8 mouse cellular contexts compared by ENCODE assay signal in the genomic region with DNA sequence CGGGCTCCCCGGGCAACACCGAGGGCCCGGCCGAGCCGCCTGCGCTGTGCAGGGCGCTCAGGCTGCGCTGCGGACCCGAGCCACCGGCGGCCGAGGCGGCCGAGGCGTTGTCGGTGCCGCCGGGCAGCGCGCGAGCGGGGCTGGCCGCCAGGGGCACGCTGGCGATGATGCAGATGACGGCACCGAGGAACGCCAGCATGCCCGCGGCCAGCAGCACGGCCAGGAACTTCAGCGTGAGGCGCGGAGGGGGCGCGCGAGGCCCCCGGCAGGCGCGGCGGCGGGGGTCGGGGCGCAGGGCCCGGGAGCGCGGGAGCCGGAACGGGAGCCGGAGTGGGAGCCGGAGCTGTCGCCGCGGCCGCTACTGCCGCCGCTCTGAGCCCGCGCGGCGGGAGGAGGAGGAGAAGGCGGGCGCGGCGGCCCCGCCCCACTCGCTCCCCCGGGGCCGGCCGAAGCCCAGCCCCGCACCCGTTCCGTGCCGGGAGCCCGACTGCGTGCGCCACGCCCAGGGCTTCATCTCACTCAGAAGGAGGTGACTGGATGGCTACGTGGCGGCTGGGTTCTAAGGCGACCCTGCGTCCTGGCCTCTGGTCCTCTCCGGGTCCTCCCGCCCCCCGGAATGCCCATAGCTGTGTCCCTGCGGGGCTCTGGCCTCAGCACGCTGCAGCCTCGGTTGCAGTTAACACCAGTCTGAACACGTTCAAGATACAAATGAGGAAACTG. TPM values are rescaled to one million over a fixed set of nuclear protein-coding genes. Genes with fewer than 3 reads are reported as not detected.
A peak's percentile ranks its signal among the peaks of the same experiment; 100 is the strongest.
DNase-seq lines count a peak whose midpoint lies in the region; ATAC-seq and TF ChIP-seq lines count a peak whose summit lies in the region.

Gene Nptxr (minus strand): TSS at position 415 of the 720 bp plus-strand sequence.

- H3K9ac ChIP-seq in intestine, embryonic 14.5 days (ENCODE audit: low read length), result peak within 1 kb of the TSS; percentile 38
- H3K9ac ChIP-seq in limb, embryonic 14.5 days (ENCODE audit: low read depth, low read length, severe bottlenecking), result peak within 1 kb of the TSS; percentile 60

- peak; percentile 75 for ATAC-seq in intestine, embryonic 14.5 days (replicated peaks; ENCODE audit: low FRiP score, low TSS enrichment, low read depth)
- peak; percentile 77 for ATAC-seq in limb, embryonic 14.5 days (ENCODE audit: low FRiP score, low read depth)

- 1% methylated on average over 67 of the region's 91 CpGs for WGBS in cerebellum, adult 2 months
- under 1% methylated on average over 77 of the region's 91 CpGs for WGBS in intestine, embryonic 14.5 days
- WGBS in limb, embryonic 14.5 days, result under 1% methylated on average over 31 of the region's 91 CpGs

- H3K4me1 ChIP-seq in cerebellum, adult 2 months (ENCODE audit: control insufficient read depth, insufficient read depth, low read length), result peaks cover 36% of the 10 kb centered on the region
- H3K4me1 ChIP-seq in intestine, embryonic 14.5 days (replicated peaks; ENCODE audit: control insufficient read depth, insufficient read depth, low read length), result no peaks in the 10 kb centered on the region; the same call in 1 of the 2 replicates
- 0 out of 2 replicates have a peak, but pooled peaks cover 2% of the 10 kb centered on the region for H3K4me1 ChIP-seq in limb, embryonic 14.5 days (ENCODE audit: control insufficient read depth, insufficient read depth, low read length)

- H3K27me3 ChIP-seq in cerebellum, adult 2 months (ENCODE audit: control insufficient read depth, insufficient read depth, low read length), result no peaks in the 10 kb centered on the region
- H3K27me3 ChIP-seq in intestine, embryonic 14.5 days (replicated peaks; ENCODE audit: control insufficient read depth, insufficient read depth, low read length), result peaks cover 66% of the 10 kb centered on the region
- H3K27me3 ChIP-seq in limb, embryonic 14.5 days (ENCODE audit: control insufficient read depth, insufficient read depth, low read length), result peaks cover 71% of the 10 kb centered on the region
- H3K27me3 ChIP-seq in myocyte (ENCODE audit: control insufficient read depth, insufficient read depth, insufficient read length), result peaks cover 4% of the 10 kb centered on the region

- peak in 1 of 2 experiments; percentile 76 for DNase-seq in layer of hippocampus, adult 18-20 months (ENCODE audit: low spot score in 2 of 2)
- DNase-seq in layer of hippocampus, adult 9-10 months (ENCODE audit: low spot score), result no peak
- DNase-seq in cerebellum, adult 2 months, result peak; percentile 79 to 81
- DNase-seq in frontal cortex, postnatal 36 days (ENCODE audit: low spot score in 2 of 2), result peak; percentile 74 to 75
- peak; percentile 71 for DNase-seq in intestine, embryonic 14.5 days (ENCODE audit: low spot score)
- DNase-seq in limb, embryonic 14.5 days (ENCODE audit: low spot score), result peak; percentile 60
- peak; percentile 26 for DNase-seq in yolk sac, embryonic 10.5 days (ENCODE audit: low spot score)

- peak; percentile 79 for TF ChIP-seq POLR2A in cerebellum, adult 2 months (IDR thresholded peaks at IDR 0.05; ENCODE audit: borderline replicate concordance, insufficient read depth, low read length)
- TF ChIP-seq POLR2A in limb, embryonic 14.5 days (IDR thresholded peaks at IDR 0.05; ENCODE audit: borderline replicate concordance, extremely low read depth, insufficient read depth, insufficient read length), result no peak
- TF ChIP-seq POLR2A in myocyte (IDR thresholded peaks at IDR 0.05; ENCODE audit: insufficient read length, low read depth), result peak; percentile 83

- H3K27ac ChIP-seq in cerebellum, adult 2 months (ENCODE audit: insufficient read depth, low read length), result peak within 1 kb of the TSS; percentile 82
- no peak within 1 kb of the TSS for H3K27ac ChIP-seq in intestine, embryonic 14.5 days (ENCODE audit: low read depth)
- H3K27ac ChIP-seq in limb, embryonic 14.5 days (replicated peaks; ENCODE audit: low read depth, low read length), result no peak within 1 kb of the TSS

- peak within 1 kb of the TSS; percentile 69 for H3ac ChIP-seq in myocyte (ENCODE audit: control insufficient read depth, insufficient read length)

- peak within 1 kb of the TSS; percentile 68 for H3K4me3 ChIP-seq in cerebellum, adult 2 months (replicated peaks; ENCODE audit: insufficient read depth, low read depth, low read length)
- peak within 1 kb of the TSS; percentile 51 for H3K4me3 ChIP-seq in intestine, embryonic 14.5 days (ENCODE audit: low read depth, low read length)
- peak within 1 kb of the TSS; percentile 59 for H3K4me3 ChIP-seq in limb, embryonic 14.5 days (replicated peaks; ENCODE audit: low read length)
- peak within 1 kb of the TSS; percentile 18 for H3K4me3 ChIP-seq in myocyte

- no peaks in the 10 kb centered on the region for H3K9me3 ChIP-seq in intestine, embryonic 14.5 days (ENCODE audit: control insufficient read depth, low read length)
- no peaks in the 10 kb centered on the region for H3K9me3 ChIP-seq in limb, embryonic 14.5 days (ENCODE audit: control insufficient read depth, low read length)

- TF ChIP-seq CTCF in cerebellum, adult 2 months (IDR thresholded peaks at IDR 0.05; ENCODE audit: borderline replicate concordance, insufficient read depth, low read depth, low read length), result no peak

- no peaks in the 10 kb centered on the region for H3K79me2 ChIP-seq in myocyte (ENCODE audit: control insufficient read depth, insufficient read depth)

- peak within 1 kb of the TSS; percentile 69 for H3K4me2 ChIP-seq in intestine, embryonic 14.5 days (ENCODE audit: low read length)
- H3K4me2 ChIP-seq in limb, embryonic 14.5 days (replicated peaks; ENCODE audit: low read depth, low read length, severe bottlenecking), result peak within 1 kb of the TSS; percentile 81
- peak within 1 kb of the TSS; percentile 78 for H3K4me2 ChIP-seq in myocyte (ENCODE audit: low read depth)

- H3K36me3 ChIP-seq in intestine, embryonic 14.5 days (ENCODE audit: control insufficient read depth, insufficient read depth, low read length), result no peaks in the 10 kb centered on the region
- H3K36me3 ChIP-seq in limb, embryonic 14.5 days (ENCODE audit: control insufficient read depth, insufficient read depth, low read length), result no peaks in the 10 kb centered on the region
- no peaks in the 10 kb centered on the region for H3K36me3 ChIP-seq in myocyte (ENCODE audit: control insufficient read depth, insufficient read depth)

TF ChIP-seq in myocyte, 11 proteins besides CTCF, POLR2A, EP300 and RAD21:
- no peak for TF ChIP-seq CEBPB (IDR thresholded peaks at IDR 0.05; ENCODE audit: insufficient read depth, poor library complexity, severe bottlenecking)
- TF ChIP-seq POLR2AphosphoS2 (IDR thresholded peaks at IDR 0.05; ENCODE audit: insufficient read length, low read depth), result peak; percentile 75
- peak; percentile 41 for TF ChIP-seq E2F4 (IDR thresholded peaks at IDR 0.05; ENCODE audit: insufficient read depth)
- no peak for TF ChIP-seq MAX (IDR thresholded peaks at IDR 0.05; ENCODE audit: low read depth)

RNA-seq across cellular contexts. Expression of gene Nptxr, which starts in this region (rescaled TPM):
- 100 to 1,000 TPM; 714 to 740 TPM for total RNA-seq in layer of hippocampus, adult 18-20 months (2021)
- polyA plus RNA-seq in cerebellum, adult 2 months (2012; rRNA removed), result 88.0 and 100 TPM in 2 replicates
- polyA plus RNA-seq in intestine, embryonic 14.5 days (2014; fragmentation: Nextera tagmentation; extraction: Ambion mirVana), result 1.4 and 2.2 TPM in 2 replicates
- polyA plus RNA-seq in limb, embryonic 14.5 days (2012; rRNA removed), result 9.3 and 11.3 TPM in 2 replicates
- 2.6 and 4.7 TPM in 2 replicates for polyA plus RNA-seq in limb, embryonic 14.5 days (2014; fragmentation: Nextera tagmentation; extraction: Ambion mirVana)
- polyA plus RNA-seq in myocyte (2012; fragmentation: generic; extraction: Trizol), result 14.3 TPM

Comparison
In these comparisons a context has a peak if more than half of its experiments do, and no peak if none do; other contexts are left out.
1. H3K4me3 ChIP-seq: peak in every context shown above with its lines; median percentile 68 in cerebellum, adult 2 months; 59 in limb, embryonic 14.5 days; 51 in intestine, embryonic 14.5 days; 18 in myocyte.